Mouse (Mus musculus) neural tube, embryonic 11.5 days (tissue): ENCODE data around the gene Ddx39. TPM values are rescaled to one million over a fixed set of nuclear protein-coding genes. Genes with fewer than 3 reads are reported as not detected.

Experiments used
- ATAC-seq: fragments of 200-750 bp; cut with Nextera tagmentation; 2 replicates; pipeline ENCODE4 v1.8.0; 2017; ENCODE audit warnings: moderate number of reproducible peaks, mild to moderate bottlenecking, moderate TSS enrichment, moderate library complexity; ENCODE audit not compliant: insufficient read depth, low FRiP score, low TSS enrichment
- DNase-seq: peaks from one replicate; pipeline ENCODE4 v3.0.0-alpha.2; 2015; ENCODE audit warnings: low spot score
- H3K27ac ChIP-seq: fragments of 300-500 bp; sonication (generic); 2 replicates; pipeline ENCODE4 v1.5.1; 2014; ENCODE audit warnings: low read depth, mild to moderate bottlenecking, low read length
- H3K27me3 ChIP-seq: fragments of 300-500 bp; sonication (generic); 2 replicates; pipeline ENCODE4 v1.6.1; 2014; ENCODE audit warnings: mild to moderate bottlenecking, low read length, mixed read lengths; ENCODE audit not compliant: control insufficient read depth, insufficient read depth
- H3K36me3 ChIP-seq: fragments of 300-500 bp; sonication (generic); 2 replicates; pipeline ENCODE4 v1.6.1; 2014; ENCODE audit warnings: mild to moderate bottlenecking, low read length, moderate library complexity, mixed read lengths; ENCODE audit not compliant: control insufficient read depth, insufficient read depth
- H3K4me1 ChIP-seq: fragments of 300-500 bp; sonication (generic); 2 replicates; pipeline ENCODE4 v1.6.1; 2014; ENCODE audit warnings: low read length, mixed read lengths; ENCODE audit not compliant: control insufficient read depth, insufficient read depth
- H3K4me2 ChIP-seq: fragments of 300-500 bp; sonication (generic); 2 replicates; pipeline ENCODE4 v1.6.1; 2014; ENCODE audit warnings: low read depth, mild to moderate bottlenecking, moderate library complexity
- H3K4me3 ChIP-seq: fragments of 300-500 bp; sonication (generic); 2 replicates; pipeline ENCODE4 v1.5.1; 2014; ENCODE audit warnings: low read depth, low read length
- H3K9ac ChIP-seq: fragments of 300-500 bp; sonication (generic); 2 replicates; pipeline ENCODE4 v1.6.1; 2014; ENCODE audit warnings: mild to moderate bottlenecking, low read length
- H3K9me3 ChIP-seq: fragments of 300-500 bp; sonication (generic); 2 replicates; pipeline ENCODE4 v1.6.1; 2016; ENCODE audit warnings: low read length; ENCODE audit not compliant: control insufficient read depth
- WGBS: fragments of 180-500 bp; shearing (Covaris S2); extraction: QIAGEN DNeasy Blood & Tissue Kit; methylation state at CpG from one replicate; pipeline ENCODE4 v1.1.7; 2014; 5-methylcytosine and 5-hydroxymethylcytosine counted together
- polyA plus RNA-seq: library from polyadenylated mRNA; unstranded; fragments of >200 nt; fragmentation: Nextera tagmentation; extraction: Ambion mirVana; gene quantifications from 2 replicates; pipeline ENCODE4 v1.2.1, GENCODE M21; 2014

The Ddx39 gene
- polyA plus RNA-seq, 1 experiment from 2014 or later = 223 TPM

DNA sequence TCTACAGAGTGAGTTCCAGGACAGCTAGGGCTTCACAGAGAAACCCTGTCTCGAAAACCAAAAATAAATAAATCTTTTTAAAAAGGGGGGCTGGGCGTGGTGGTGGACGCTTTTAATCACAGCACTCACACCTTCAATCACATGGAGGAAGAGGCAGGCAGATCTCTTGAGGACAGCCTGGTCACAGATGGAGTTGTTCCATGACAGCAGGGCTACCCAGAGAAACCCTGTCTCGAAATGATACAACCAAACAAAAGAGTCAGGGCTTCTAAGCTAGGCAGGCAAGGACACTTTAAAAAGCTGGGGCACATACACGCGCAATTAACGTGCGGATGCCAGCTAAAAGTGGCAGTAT is 324 bp upstream of the Ddx39 start:
- Histone ChIP-seq H3K9me3 (no peaks in the 10 kb centered on the region), H3K27me3 (no peaks in the 10 kb centered on the region), H3K27ac (no peak overlapping the region), H3K9ac (no peak overlapping the region), H3K36me3 (no peaks in the 10 kb centered on the region), H3K4me1 (peaks cover 10% of the 10 kb centered on the region), H3K4me3 (peak overlapping the region; percentile 92), H3K4me2 (0 out of 2 replicates have a peak overlapping the region, but pooled peaks have one; percentile 19)
- no peak for DNase-seq
- WGBS = 17% methylated on average over 8 of the region's 8 CpGs
- ATAC-seq = peak; percentile 49; the same call in 1 of the 2 replicates

DNA sequence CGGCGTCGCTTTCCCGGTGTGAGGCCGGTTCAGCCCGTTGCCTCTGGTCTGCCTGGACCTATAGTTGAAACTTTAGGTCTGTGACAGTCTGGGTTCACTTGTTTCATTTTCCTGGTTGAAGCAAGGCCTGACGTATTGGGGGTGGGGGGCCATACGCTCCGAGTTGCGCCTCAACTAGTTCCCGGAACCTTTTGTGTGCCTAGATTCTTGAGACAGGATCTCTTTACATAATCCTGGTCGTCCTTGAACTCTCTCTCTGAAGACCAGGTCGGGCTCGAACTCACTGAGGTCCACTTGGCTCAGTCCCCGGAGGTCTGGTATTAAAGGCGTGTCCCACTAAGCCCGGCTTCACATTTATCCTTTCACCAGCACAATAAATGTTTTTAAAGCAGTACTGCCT is 794 bp downstream of the Ddx39 start:
- DNase-seq (no peak), ATAC-seq (no peak)
- Histone ChIP-seq H3K9me3 (no peaks in the 10 kb centered on the region), H3K4me3 (peak overlapping the region; percentile 92), H3K27ac (no peak overlapping the region), H3K4me2 (peak overlapping the region; percentile 83), H3K4me1 (peaks cover 10% of the 10 kb centered on the region), H3K9ac (peak overlapping the region; percentile 86), H3K36me3 (peaks cover 7% of the 10 kb centered on the region), H3K27me3 (no peaks in the 10 kb centered on the region)
- 2% methylated on average over 17 of the region's 17 CpGs for WGBS

DNA sequence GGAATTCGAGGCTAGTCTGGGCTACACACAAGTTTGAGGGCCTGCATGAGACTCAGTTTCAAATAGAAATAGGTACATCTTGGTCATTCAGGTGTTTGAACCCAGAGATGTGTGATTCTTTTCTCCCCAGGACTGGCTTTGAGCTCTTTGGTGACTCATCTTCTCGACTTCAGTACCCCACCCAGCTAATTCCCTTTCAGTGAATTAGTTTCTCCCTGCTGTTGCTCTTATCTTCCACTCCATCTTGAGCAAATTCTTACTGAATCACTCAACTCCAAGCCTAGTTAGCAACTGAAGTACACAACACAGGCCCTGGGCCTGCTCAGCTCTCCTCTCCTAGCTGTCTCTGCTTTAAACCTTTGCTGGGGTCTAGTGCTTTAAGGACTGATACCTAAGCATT is 1.6 kb downstream of the Ddx39 start:
- H3K9ac ChIP-seq = no peak overlapping the region
- no peaks in the 10 kb centered on the region for H3K9me3 ChIP-seq
- H3K36me3 ChIP-seq = peaks cover 13% of the 10 kb centered on the region
- no peak for ATAC-seq
- peak overlapping the region; percentile 92; the same call in 1 of the 2 replicates for H3K4me3 ChIP-seq
- H3K4me1 ChIP-seq = peaks cover 10% of the 10 kb centered on the region
- no peak for DNase-seq
- WGBS = 88% methylated on average over 2 of the region's 2 CpGs
- H3K27ac ChIP-seq = no peak overlapping the region
- peak overlapping the region; percentile 83 for H3K4me2 ChIP-seq
- H3K27me3 ChIP-seq = no peaks in the 10 kb centered on the region

DNA sequence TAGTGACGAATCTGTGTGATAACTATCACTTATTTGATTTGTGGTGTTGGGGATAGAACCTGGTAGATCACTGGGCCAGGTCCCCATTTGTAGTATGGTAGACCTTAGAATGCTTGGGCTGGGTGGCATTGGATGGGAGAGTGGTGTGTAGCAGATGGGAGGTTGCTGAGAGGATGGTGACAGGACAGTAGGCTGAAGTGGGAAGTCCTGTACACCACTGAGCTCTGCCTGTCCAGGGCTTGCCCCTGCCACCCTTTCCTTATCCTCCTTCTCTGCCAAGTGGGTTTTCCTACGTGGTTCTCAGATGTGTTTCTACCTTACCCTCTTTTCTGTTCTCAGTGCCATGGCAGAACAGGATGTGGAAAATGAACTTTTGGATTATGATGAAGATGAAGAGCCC is 4.1 kb downstream of the Ddx39 start:
- ATAC-seq = no peak

DNA sequence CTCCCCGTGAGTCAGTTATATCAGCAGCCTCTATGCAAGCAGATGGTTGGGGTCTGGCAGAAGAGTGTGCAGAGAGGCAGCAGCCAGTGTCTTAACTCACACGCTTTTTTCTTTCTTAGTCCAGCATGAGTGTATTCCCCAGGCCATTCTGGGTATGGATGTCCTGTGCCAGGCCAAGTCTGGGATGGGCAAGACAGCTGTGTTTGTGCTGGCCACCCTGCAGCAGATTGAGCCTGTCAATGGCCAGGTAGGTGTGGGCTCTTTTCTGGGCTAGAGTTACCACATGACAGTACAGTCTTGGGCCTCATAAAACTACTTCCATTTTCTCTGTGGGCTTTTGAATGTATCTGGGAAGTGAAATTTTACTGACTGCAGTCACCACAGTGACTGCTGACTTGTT is 4.7 kb downstream of the Ddx39 start:
- H3K9ac ChIP-seq = no peak overlapping the region
- no peak overlapping the region for H3K4me3 ChIP-seq
- H3K36me3 ChIP-seq = peaks cover 36% of the 10 kb centered on the region
- no peaks in the 10 kb centered on the region for H3K27me3 ChIP-seq
- DNase-seq (no peak), ATAC-seq (no peak)
- no peak overlapping the region for H3K27ac ChIP-seq
- no peak overlapping the region for H3K4me2 ChIP-seq
- WGBS = 86% methylated on average over 2 of the region's 2 CpGs
- H3K9me3 ChIP-seq = no peaks in the 10 kb centered on the region
- H3K4me1 ChIP-seq = peaks cover 10% of the 10 kb centered on the region

More for the DNA sequence above, 4.1 kb downstream of the Ddx39 start:
- 88% methylated on average over 2 of the region's 2 CpGs for WGBS
- Histone ChIP-seq H3K4me3 (no peak overlapping the region), H3K27me3 (no peaks in the 10 kb centered on the region), H3K9me3 (no peaks in the 10 kb centered on the region), H3K36me3 (peaks cover 35% of the 10 kb centered on the region), H3K9ac (no peak overlapping the region), H3K27ac (no peak overlapping the region), H3K4me2 (no peak overlapping the region), H3K4me1 (peaks cover 10% of the 10 kb centered on the region)
- DNase-seq = no peak

DNA sequence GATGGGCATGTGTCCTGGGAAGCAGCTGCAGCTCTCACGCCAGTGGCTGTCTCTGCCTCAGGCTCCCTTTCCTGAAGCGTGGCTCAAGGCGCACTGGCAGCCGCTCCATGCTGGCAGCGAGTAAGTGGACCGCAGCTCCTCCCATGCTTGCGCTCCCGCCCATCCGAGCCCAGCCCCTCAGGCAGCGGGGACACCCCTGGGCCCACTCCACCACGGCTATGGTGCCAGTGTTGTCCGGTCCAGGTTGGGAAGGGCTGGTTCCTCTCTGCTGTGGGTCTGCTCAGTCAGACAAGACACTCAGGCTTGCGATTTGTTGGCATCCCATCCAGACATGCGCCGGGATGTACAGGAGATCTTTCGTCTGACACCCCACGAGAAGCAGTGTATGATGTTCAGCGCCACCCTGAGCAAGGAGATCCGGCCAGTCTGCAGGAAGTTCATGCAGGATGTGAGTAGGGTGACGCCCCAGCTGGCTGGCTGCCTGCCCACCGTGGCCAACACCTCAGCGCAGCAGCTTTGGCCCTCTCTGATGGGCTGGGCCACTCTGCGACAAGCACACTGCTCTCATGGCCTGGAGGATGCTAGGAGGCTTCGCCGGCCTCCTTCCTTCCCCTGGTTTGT is 6.5 kb downstream of the Ddx39 start:
- Histone ChIP-seq H3K27ac (no peak overlapping the region), H3K27me3 (no peaks in the 10 kb centered on the region), H3K36me3 (peaks cover 44% of the 10 kb centered on the region), H3K4me3 (no peak overlapping the region), H3K9me3 (no peaks in the 10 kb centered on the region), H3K4me2 (no peak overlapping the region), H3K4me1 (peaks cover 4% of the 10 kb centered on the region; the same call in 1 of the 2 replicates), H3K9ac (no peak overlapping the region)
- DNase-seq = no peak
- 92% methylated on average over 25 of the region's 25 CpGs for WGBS
- no peak for ATAC-seq

DNA sequence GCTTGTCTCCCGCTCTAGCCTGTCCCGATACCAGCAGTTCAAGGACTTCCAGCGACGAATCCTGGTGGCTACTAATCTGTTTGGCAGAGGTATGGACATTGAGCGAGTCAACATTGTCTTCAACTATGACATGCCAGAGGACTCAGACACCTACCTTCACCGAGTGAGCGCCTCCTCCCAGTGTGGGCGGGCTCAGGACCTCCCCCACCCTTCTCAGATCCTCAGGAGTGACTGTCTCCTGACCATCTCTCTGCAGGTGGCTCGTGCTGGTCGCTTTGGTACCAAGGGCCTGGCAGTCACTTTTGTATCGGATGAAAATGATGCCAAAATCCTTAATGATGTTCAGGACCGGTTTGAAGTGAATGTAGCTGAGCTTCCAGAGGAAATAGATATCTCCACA is 7.7 kb downstream of the Ddx39 start:
- no peak for ATAC-seq
- no peak overlapping the region for H3K9ac ChIP-seq
- 86% methylated on average over 12 of the region's 12 CpGs for WGBS
- no peaks in the 10 kb centered on the region for H3K9me3 ChIP-seq
- no peaks in the 10 kb centered on the region for H3K4me1 ChIP-seq
- H3K36me3 ChIP-seq = peaks cover 44% of the 10 kb centered on the region
- no peak for DNase-seq
- no peaks in the 10 kb centered on the region for H3K27me3 ChIP-seq
- no peak overlapping the region for H3K27ac ChIP-seq
- H3K4me3 ChIP-seq = no peak overlapping the region
- no peak overlapping the region for H3K4me2 ChIP-seq

DNA sequence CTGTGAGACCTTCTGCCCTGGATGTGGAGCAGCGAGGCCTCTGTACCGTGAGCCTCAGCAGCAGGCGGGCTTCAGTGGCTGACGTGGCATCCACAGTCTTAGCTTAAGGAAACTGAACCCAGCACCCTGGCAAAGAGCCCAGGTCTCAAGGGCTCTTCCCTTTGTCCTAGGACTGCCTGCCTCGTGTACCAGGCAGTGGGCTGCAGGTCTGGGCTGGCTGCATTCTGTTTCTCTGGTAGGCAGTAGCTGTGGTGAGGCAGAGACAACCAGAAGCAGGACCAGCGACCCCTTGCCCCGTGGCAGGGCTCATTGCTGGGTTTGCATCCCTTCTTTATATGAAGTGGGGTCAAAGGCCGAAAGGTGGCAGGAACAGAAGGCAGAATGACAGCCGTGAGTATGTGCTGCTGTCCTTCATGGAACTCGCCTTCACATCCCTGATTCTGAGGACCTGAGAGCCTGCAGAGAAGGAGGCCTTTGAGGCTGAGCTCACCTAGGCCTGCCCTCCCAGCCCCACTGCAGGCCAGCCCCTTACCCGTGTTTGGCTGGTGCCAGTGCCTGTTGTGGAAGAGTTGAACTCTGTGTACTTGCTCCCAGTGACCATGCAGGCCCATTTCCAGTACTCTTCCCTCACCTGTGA is 8.6 kb downstream of the Ddx39 start:
- H3K27me3 ChIP-seq = no peaks in the 10 kb centered on the region
- H3K9ac ChIP-seq = no peak overlapping the region
- no peak overlapping the region for H3K4me2 ChIP-seq
- 88% methylated on average over 11 of the region's 11 CpGs for WGBS
- H3K9me3 ChIP-seq = no peaks in the 10 kb centered on the region
- no peaks in the 10 kb centered on the region for H3K4me1 ChIP-seq
- ATAC-seq (no peak), DNase-seq (no peak)
- H3K4me3 ChIP-seq = no peak overlapping the region
- H3K27ac ChIP-seq = no peak overlapping the region
- H3K36me3 ChIP-seq = peaks cover 44% of the 10 kb centered on the region
